Mouse (Mus musculus) frontal cortex, postnatal 10 days (tissue): ENCODE data around the gene Lyrm7.

Experiments
- DNase-seq, 2 experiments: peaks; one replicate each; pipeline ENCODE4 v3.0.0; 2022; ENCODE audit warnings: low spot score in 2 of 2, mixed read lengths in 1 of 2

The Lyrm7 gene

GRCm38 (mm10) chr11:54801791-54802558 is 58.7 kb downstream of the Lyrm7 start:
- no peak for DNase-seq

- no peak for DNase-seq
Observed at GRCm38 (mm10) chr11:54796551-54796950, 64.2 kb downstream of the Lyrm7 start.

- no peak for DNase-seq
Observed at GRCm38 (mm10) chr11:54794678-54795077, 66.0 kb downstream of the Lyrm7 start.

- DNase-seq, result no peak
Observed at GRCm38 (mm10) chr11:54793173-54793572, 67.5 kb downstream of the Lyrm7 start.

- no peak for DNase-seq
Observed at GRCm38 (mm10) chr11:54791458-54791857, 69.3 kb downstream of the Lyrm7 start.

- peak; percentile 95 to 96 for DNase-seq
Observed at GRCm38 (mm10) chr11:54787488-54788474, 72.9 kb downstream of the Lyrm7 start, which contains the start of gene Cdc42se2. Cdc42se2 (minus strand) TSS chr11:54787675.

- DNase-seq, result peak; percentile 34 to 56
Observed at GRCm38 (mm10) chr11:54786858-54787487, 73.7 kb downstream of the Lyrm7 start.

- no peak for DNase-seq
Observed at GRCm38 (mm10) chr11:54785566-54785965, 75.2 kb downstream of the Lyrm7 start.

GRCm38 (mm10) chr11:54784436-54784835 is 76.3 kb downstream of the Lyrm7 start:
- no peak for DNase-seq

GRCm38 (mm10) chr11:54782253-54782652 is 78.5 kb downstream of the Lyrm7 start:
- no peak for DNase-seq

GRCm38 (mm10) chr11:54779946-54780345 is 80.8 kb downstream of the Lyrm7 start:
- DNase-seq, result no peak

- no peak for DNase-seq
Observed at GRCm38 (mm10) chr11:54778131-54778844, 82.4 kb downstream of the Lyrm7 start.

GRCm38 (mm10) chr11:54777387-54778130 is 83.2 kb downstream of the Lyrm7 start:
- DNase-seq, result no peak
